Mouse (Mus musculus): ENCODE measurements around the gene Copa. TPM values are rescaled to one million over a fixed set of nuclear protein-coding genes. Genes with fewer than 3 reads are reported as not detected.

Copa gene
- polyA plus RNA-seq, 1 experiment from 2014 or later, result 55.4 TPM

- TF ChIP-seq EP300 (IDR thresholded peaks at IDR 0.05; ENCODE audit: low read depth) (no peak), CTCF (IDR thresholded peaks at IDR 0.05; ENCODE audit: low read depth) (no peak)
- 6% methylated on average over 39 of the region's 42 CpGs for WGBS (ENCODE audit: insufficient replicate concordance)
- DNase-seq, result no peak
- Histone ChIP-seq H3K4me2 (ENCODE audit: low read depth, low read length) (peak overlapping the region; percentile 33), H3K4me1 (ENCODE audit: insufficient read depth) (peaks cover 3% of the 10 kb centered on the region; the same call in 1 of the 2 replicates), H3K27ac (ENCODE audit: low read depth) (no peak overlapping the region), H3K9ac (replicated peaks) (no peak overlapping the region), H3K27me3 (ENCODE audit: insufficient read depth, low read length) (peaks cover 54% of the 10 kb centered on the region), H3K36me3 (replicated peaks; ENCODE audit: insufficient read depth, low read length) (no peaks in the 10 kb centered on the region), H3K9me3 (ENCODE audit: low read length) (no peaks in the 10 kb centered on the region), H3K4me3 (ENCODE audit: low read depth, low read length) (peak overlapping the region; percentile 5)
- no peak for ATAC-seq
These were observed 28.5 kb upstream of the Copa start for GRCm38 (mm10) chr1:172053541-172054440.

- H3K36me3 ChIP-seq (replicated peaks; ENCODE audit: insufficient read depth, low read length), result no peaks in the 10 kb centered on the region
- ATAC-seq, result no peak
- no peak overlapping the region for H3K4me3 ChIP-seq (ENCODE audit: low read depth, low read length)
- H3K4me2 ChIP-seq (ENCODE audit: low read depth, low read length), result no peak overlapping the region
- H3K4me1 ChIP-seq (ENCODE audit: insufficient read depth), result peaks cover 3% of the 10 kb centered on the region; the same call in 1 of the 2 replicates
- no peaks in the 10 kb centered on the region for H3K9me3 ChIP-seq (ENCODE audit: low read length)
- no peak for DNase-seq
- H3K9ac ChIP-seq (replicated peaks), result no peak overlapping the region
- no peak overlapping the region for H3K27ac ChIP-seq (ENCODE audit: low read depth)
- TF ChIP-seq EP300 (IDR thresholded peaks at IDR 0.05; ENCODE audit: low read depth) (no peak), CTCF (IDR thresholded peaks at IDR 0.05; ENCODE audit: low read depth) (no peak)
- 71% methylated on average over 4 of the region's 4 CpGs for WGBS (ENCODE audit: insufficient replicate concordance)
- H3K27me3 ChIP-seq (ENCODE audit: insufficient read depth, low read length), result peaks cover 50% of the 10 kb centered on the region
These were observed 26.1 kb upstream of the Copa start for GRCm38 (mm10) chr1:172056251-172056650.

- no peak within 1 kb of the TSS for H3K27ac ChIP-seq (ENCODE audit: low read depth)
- peaks cover 39% of the 10 kb centered on the region for H3K27me3 ChIP-seq (ENCODE audit: insufficient read depth, low read length)
- H3K4me1 ChIP-seq (ENCODE audit: insufficient read depth), result peaks cover 3% of the 10 kb centered on the region; the same call in 1 of the 2 replicates
- TF ChIP-seq CTCF (IDR thresholded peaks at IDR 0.05; ENCODE audit: low read depth) (no peak), EP300 (IDR thresholded peaks at IDR 0.05; ENCODE audit: low read depth) (no peak)
- WGBS (ENCODE audit: insufficient replicate concordance), result 45% methylated on average over 2 of the region's 2 CpGs
- no peak within 1 kb of the TSS for H3K4me2 ChIP-seq (ENCODE audit: low read depth, low read length)
- no peak within 1 kb of the TSS for H3K4me3 ChIP-seq (ENCODE audit: low read depth, low read length)
- no peaks in the 10 kb centered on the region for H3K36me3 ChIP-seq (replicated peaks; ENCODE audit: insufficient read depth, low read length)
- no peak for ATAC-seq
- H3K9ac ChIP-seq (replicated peaks), result no peak within 1 kb of the TSS
- DNase-seq, result no peak
- H3K9me3 ChIP-seq (ENCODE audit: low read length), result no peaks in the 10 kb centered on the region
These were observed 24.8 kb upstream of the Copa start, which contains the start of gene Nhlh1 for GRCm38 (mm10) chr1:172057491-172057921. Gene Nhlh1, minus strand, starts transcription at chr1:172057573.

GRCm38 (mm10) chr1:172058321-172058720 is 24.0 kb upstream of the Copa start:
- peaks cover 31% of the 10 kb centered on the region for H3K27me3 ChIP-seq (ENCODE audit: insufficient read depth, low read length)
- no peak for DNase-seq
- no peak overlapping the region for H3K9ac ChIP-seq (replicated peaks)
- no peak overlapping the region for H3K4me2 ChIP-seq (ENCODE audit: low read depth, low read length)
- H3K9me3 ChIP-seq (ENCODE audit: low read length), result no peaks in the 10 kb centered on the region
- no peak overlapping the region for H3K27ac ChIP-seq (ENCODE audit: low read depth)
- 71% methylated on average over 6 of the region's 6 CpGs for WGBS (ENCODE audit: insufficient replicate concordance)
- H3K36me3 ChIP-seq (replicated peaks; ENCODE audit: insufficient read depth, low read length), result no peaks in the 10 kb centered on the region
- no peak overlapping the region for H3K4me3 ChIP-seq (ENCODE audit: low read depth, low read length)
- TF ChIP-seq CTCF (IDR thresholded peaks at IDR 0.05; ENCODE audit: low read depth), result no peak
- TF ChIP-seq EP300 (IDR thresholded peaks at IDR 0.05; ENCODE audit: low read depth), result no peak
- H3K4me1 ChIP-seq (ENCODE audit: insufficient read depth), result peaks cover 3% of the 10 kb centered on the region; the same call in 1 of the 2 replicates
- ATAC-seq, result no peak

GRCm38 (mm10) chr1:172058874-172059273 is 23.5 kb upstream of the Copa start:
- Histone ChIP-seq H3K4me1 (ENCODE audit: insufficient read depth) (peaks cover under 1% of the 10 kb centered on the region; the same call in 1 of the 2 replicates), H3K27ac (ENCODE audit: low read depth) (no peak overlapping the region), H3K9ac (replicated peaks) (no peak overlapping the region), H3K4me2 (ENCODE audit: low read depth, low read length) (no peak overlapping the region), H3K36me3 (replicated peaks; ENCODE audit: insufficient read depth, low read length) (no peaks in the 10 kb centered on the region), H3K4me3 (ENCODE audit: low read depth, low read length) (no peak overlapping the region), H3K9me3 (ENCODE audit: low read length) (no peaks in the 10 kb centered on the region), H3K27me3 (ENCODE audit: insufficient read depth, low read length) (peaks cover 26% of the 10 kb centered on the region)
- WGBS (ENCODE audit: insufficient replicate concordance), result 68% methylated on average over 7 of the region's 7 CpGs
- ATAC-seq (no peak), DNase-seq (no peak)
- no peak for TF ChIP-seq CTCF (IDR thresholded peaks at IDR 0.05; ENCODE audit: low read depth)
- TF ChIP-seq EP300 (IDR thresholded peaks at IDR 0.05; ENCODE audit: low read depth), result no peak

GRCm38 (mm10) chr1:172060659-172061058 is 21.7 kb upstream of the Copa start:
- ATAC-seq, result no peak
- H3K4me2 ChIP-seq (ENCODE audit: low read depth, low read length), result no peak overlapping the region
- H3K4me3 ChIP-seq (ENCODE audit: low read depth, low read length), result no peak overlapping the region
- peaks cover 12% of the 10 kb centered on the region for H3K27me3 ChIP-seq (ENCODE audit: insufficient read depth, low read length)
- no peak for DNase-seq
- H3K27ac ChIP-seq (ENCODE audit: low read depth), result no peak overlapping the region
- H3K4me1 ChIP-seq (ENCODE audit: insufficient read depth), result no peaks in the 10 kb centered on the region
- H3K9ac ChIP-seq (replicated peaks), result no peak overlapping the region
- H3K9me3 ChIP-seq (ENCODE audit: low read length), result no peaks in the 10 kb centered on the region
- peaks cover 6% of the 10 kb centered on the region for H3K36me3 ChIP-seq (replicated peaks; ENCODE audit: insufficient read depth, low read length)
- TF ChIP-seq EP300 (IDR thresholded peaks at IDR 0.05; ENCODE audit: low read depth) (no peak), CTCF (IDR thresholded peaks at IDR 0.05; ENCODE audit: low read depth) (no peak)
- WGBS (ENCODE audit: insufficient replicate concordance), result 64% methylated on average over 4 of the region's 4 CpGs

Measured in liver, postnatal 0 days (tissue).